In the genomic region with DNA sequence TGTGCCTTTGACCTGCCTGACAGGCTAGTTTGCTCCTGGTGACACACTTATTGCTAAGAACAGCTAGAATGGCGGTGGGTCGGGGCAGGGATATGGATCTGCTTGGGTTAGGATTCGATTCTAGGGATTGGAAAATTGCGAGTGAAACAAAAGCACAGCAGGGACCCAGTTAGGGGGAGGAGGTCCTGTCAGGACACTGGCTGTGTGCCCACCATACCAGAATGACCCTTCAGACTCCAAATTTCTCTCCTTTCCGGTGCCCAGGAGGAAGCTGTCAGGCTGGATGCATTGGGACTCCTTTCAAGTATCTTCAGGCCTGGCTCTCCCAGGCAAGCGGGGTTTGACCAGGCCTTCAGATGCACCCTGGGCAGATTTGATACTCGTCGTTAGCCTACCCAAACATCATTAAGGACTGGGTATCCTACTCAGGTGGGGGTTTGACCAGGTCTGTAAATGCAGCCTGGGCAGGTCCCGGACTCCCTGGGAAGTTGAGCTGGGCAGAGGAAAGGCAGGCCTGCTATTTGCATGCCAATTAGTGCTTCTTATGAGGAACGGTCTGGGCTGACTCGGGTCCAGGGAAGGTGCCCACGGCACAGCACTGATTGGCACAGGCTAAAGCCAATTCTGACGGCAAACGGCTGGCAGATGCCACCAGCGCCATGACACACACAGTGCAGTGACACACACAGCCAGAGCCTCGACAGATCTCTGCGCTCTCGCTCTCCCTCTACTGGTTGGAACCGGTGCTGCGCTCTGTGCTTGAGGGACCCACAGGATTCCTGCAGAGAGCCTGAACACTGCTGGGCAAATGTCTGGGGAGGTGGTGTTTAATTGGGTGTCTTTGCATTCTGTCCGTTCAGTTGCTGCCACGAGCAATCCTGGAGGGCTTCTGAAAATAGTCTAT, we compare ENCODE assay signal across 8 mouse cellular contexts.
A peak's percentile ranks its signal among the peaks of the same experiment; 100 is the strongest.
DNase-seq lines count a peak whose midpoint lies in the region; ATAC-seq and TF ChIP-seq lines count a peak whose summit lies in the region.

No protein-coding gene starts in this region.

- no peak overlapping the region; the same call in 1 of the 2 replicates for H3K4me2 ChIP-seq in intestine, postnatal 0 days (replicated peaks; ENCODE audit: low read depth)
- peak overlapping the region; percentile 42 for H3K4me2 ChIP-seq in midbrain, embryonic 12.5 days (replicated peaks)

- H3K36me3 ChIP-seq in intestine, postnatal 0 days (ENCODE audit: control insufficient read depth, insufficient read depth) = no peaks in the 10 kb centered on the region
- no peaks in the 10 kb centered on the region for H3K36me3 ChIP-seq in midbrain, embryonic 12.5 days
- no peaks in the 10 kb centered on the region for H3K36me3 ChIP-seq in testis, adult 2 months (ENCODE audit: control insufficient read depth, insufficient read depth, low read length)

- intact Hi-C loops in heart, postnatal 25 days (cut with DNase I) = loop anchor here (10.0 kb wide), 2 partner anchors 311 to 539 kb away; no protein-coding TSS in a partner anchor
- intact Hi-C loops in gastrocnemius, postnatal 14 days (cut with DNase I; ENCODE audit: low total_unique reads) = no loop called here
- intact Hi-C loops in left cerebral cortex, postnatal 25 days (cut with DNase I) = no loop called here

- H3K4me3 ChIP-seq in cortical plate, adult 2 months (ENCODE audit: insufficient read depth, low read length) = no peak overlapping the region
- no peak overlapping the region for H3K4me3 ChIP-seq in intestine, postnatal 0 days (ENCODE audit: low read depth, low read length)
- peak overlapping the region; percentile 14; the same call in 1 of the 2 replicates for H3K4me3 ChIP-seq in midbrain, embryonic 12.5 days
- H3K4me3 ChIP-seq in testis, adult 2 months (ENCODE audit: control insufficient read depth, low read depth, low read length) = peak overlapping the region; percentile 73

- no peak overlapping the region for H3K27ac ChIP-seq in cortical plate, adult 2 months (ENCODE audit: insufficient read depth, low read length)
- H3K27ac ChIP-seq in intestine, postnatal 0 days (ENCODE audit: low read depth, low read length) = no peak overlapping the region
- H3K27ac ChIP-seq in midbrain, embryonic 12.5 days (replicated peaks) = no peak overlapping the region
- H3K27ac ChIP-seq in testis, adult 2 months (ENCODE audit: control insufficient read depth, insufficient read depth, low read depth, low read length) = no peak overlapping the region

- 39% methylated on average over 22 of the region's 22 CpGs for WGBS in intestine, postnatal 0 days
- 32% methylated on average over 22 of the region's 22 CpGs for WGBS in midbrain, embryonic 12.5 days

- no peaks in the 10 kb centered on the region for H3K27me3 ChIP-seq in intestine, postnatal 0 days (replicated peaks; ENCODE audit: control insufficient read depth, insufficient read depth, low read length)
- H3K27me3 ChIP-seq in midbrain, embryonic 12.5 days = 0 out of 2 replicates have a peak, but pooled peaks cover 8% of the 10 kb centered on the region
- peaks cover 5% of the 10 kb centered on the region; the same call in 1 of the 2 replicates for H3K27me3 ChIP-seq in testis, adult 2 months (ENCODE audit: control insufficient read depth, insufficient read depth, low read length)

- peak; percentile 57 for ATAC-seq in intestine, postnatal 0 days
- peak; percentile 91 for ATAC-seq in midbrain, embryonic 12.5 days (ENCODE audit: low FRiP score, low read depth)

- no peak for TF ChIP-seq POLR2A in cortical plate, adult 2 months (IDR thresholded peaks at IDR 0.05; ENCODE audit: extremely low read depth, insufficient read depth, low read length)
- 0 out of 2 replicates have a peak, but pooled peaks have one; percentile 17 for TF ChIP-seq POLR2A in testis, adult 2 months (IDR thresholded peaks at IDR 0.05; ENCODE audit: control insufficient read depth, low read depth, low read length)

- TF ChIP-seq CTCF in cortical plate, adult 2 months (IDR thresholded peaks at IDR 0.05; ENCODE audit: extremely low read depth, insufficient read depth, low read length) = peak; percentile 92
- TF ChIP-seq CTCF in intestine, postnatal 0 days (IDR thresholded peaks at IDR 0.05; ENCODE audit: low read depth) = peak; percentile 92
- TF ChIP-seq CTCF in testis, adult 2 months (IDR thresholded peaks at IDR 0.05; ENCODE audit: control insufficient read depth, insufficient read depth, insufficient replicate concordance, low read depth, low read length) = peak; percentile 92

- peak; percentile 31 to 71 for DNase-seq in heart, adult 18-20 months
- no peak for DNase-seq in heart, postnatal 25 days (ENCODE audit: low spot score)
- peak; percentile 61 for DNase-seq in gastrocnemius, postnatal 14 days
- DNase-seq in left cerebral cortex, postnatal 25 days (ENCODE audit: low spot score in 2 of 2) = peak; percentile 81 to 89

- H3K9me3 ChIP-seq in intestine, postnatal 0 days (ENCODE audit: control insufficient read depth) = no peaks in the 10 kb centered on the region
- H3K9me3 ChIP-seq in midbrain, embryonic 12.5 days = no peaks in the 10 kb centered on the region

- no peak overlapping the region for H3K9ac ChIP-seq in intestine, postnatal 0 days (ENCODE audit: low read depth, low read length)
- no peak overlapping the region for H3K9ac ChIP-seq in midbrain, embryonic 12.5 days (replicated peaks)

- H3K4me1 ChIP-seq in cortical plate, adult 2 months (ENCODE audit: control insufficient read depth, insufficient read depth, low read length) = no peaks in the 10 kb centered on the region
- no peaks in the 10 kb centered on the region for H3K4me1 ChIP-seq in intestine, postnatal 0 days (replicated peaks; ENCODE audit: control insufficient read depth, insufficient read depth, low read length)
- H3K4me1 ChIP-seq in midbrain, embryonic 12.5 days = peaks cover 5% of the 10 kb centered on the region; the same call in 1 of the 2 replicates
- peaks cover 7% of the 10 kb centered on the region; the same call in 1 of the 2 replicates for H3K4me1 ChIP-seq in testis, adult 2 months (ENCODE audit: control insufficient read depth, insufficient read depth, low read length)

Comparison
In these comparisons a context has a peak if more than half of its experiments do, and no peak if none do; other contexts are left out.
1. H3K4me3 ChIP-seq: peak in midbrain, embryonic 12.5 days (single experiment) and testis, adult 2 months (single experiment); none in cortical plate, adult 2 months (single experiment) and intestine, postnatal 0 days (single experiment).
2. Peak in every context shown above with its lines, with median percentiles within 50 percentile points of each other: CTCF ChIP-seq.